Mouse (Mus musculus) erythroid progenitor cell, adult 5-6 weeks (primary cell): ENCODE results near the gene Sipa1l1. TPM values are rescaled to one million over a fixed set of nuclear protein-coding genes. Genes with fewer than 3 reads are reported as not detected.

Experiments
- ATAC-seq: replicated peaks from 2 replicates; pipeline ENCODE4 v1.8.0; 2016; ENCODE audit warnings: moderate number of reproducible peaks, mild to moderate bottlenecking, moderate TSS enrichment, inconsistent platforms; ENCODE audit not compliant: poor library complexity, low FRiP score, severe bottlenecking
- total RNA-seq, 2 experiments: library from RNA; stranded (forward) in 1 of 2; stranded (reverse) in 1 of 2; fragments of 150-400 nt in 1 of 2; fragments of 186-747, 209-891 nt in 1 of 2; gene quantifications; 2 replicates each; pipeline versions ENCODE4 v1.2.3 to v1.2.4; 2015 to 2017; ENCODE audit warnings: low replicate concordance in 2 of 2

Sipa1l1 gene
- total RNA-seq, 2 experiments from 2014 or later: 4.3 to 7.1 TPM

DNA sequence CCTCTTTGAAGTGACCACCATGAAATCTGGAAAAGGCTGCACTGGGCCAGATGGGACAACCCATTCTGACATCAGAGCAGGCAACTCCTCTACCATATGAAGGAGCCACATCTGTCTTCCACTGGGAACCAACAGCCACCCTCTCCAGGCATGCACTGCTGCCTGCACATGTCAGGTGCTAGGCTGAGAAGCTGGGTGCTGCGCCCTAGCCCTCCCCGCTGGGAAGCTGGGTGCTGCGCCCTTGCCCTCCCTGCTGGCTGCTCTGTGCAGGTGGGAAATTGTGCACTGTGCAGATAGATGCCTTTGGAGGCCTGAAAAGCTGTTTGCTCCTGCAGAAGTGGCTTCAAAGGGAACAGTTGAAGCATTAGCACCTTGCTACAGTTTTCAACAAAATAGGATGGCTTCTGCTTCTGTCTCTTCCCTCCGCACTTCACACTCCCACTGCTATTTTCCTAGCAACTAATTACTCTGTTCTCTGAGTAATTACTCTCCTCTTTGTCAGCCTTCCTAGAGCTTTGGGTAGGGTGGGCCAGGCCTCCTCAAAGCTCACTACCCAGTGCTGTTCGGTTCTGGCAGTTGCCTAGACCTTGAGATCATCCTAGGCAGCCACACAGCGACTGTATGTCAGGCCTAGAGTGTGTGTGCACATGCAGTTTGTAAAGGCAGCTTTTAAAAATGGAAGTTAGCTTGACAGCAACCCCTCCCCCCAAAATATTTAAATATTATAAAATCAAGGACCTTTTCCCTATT lies 231.0 kb downstream of the Sipa1l1 start:
- no peak for ATAC-seq

GRCm38 (mm10) chr12:82400783-82401182 lies 231.7 kb downstream of the Sipa1l1 start:
- ATAC-seq: no peak

DNA sequence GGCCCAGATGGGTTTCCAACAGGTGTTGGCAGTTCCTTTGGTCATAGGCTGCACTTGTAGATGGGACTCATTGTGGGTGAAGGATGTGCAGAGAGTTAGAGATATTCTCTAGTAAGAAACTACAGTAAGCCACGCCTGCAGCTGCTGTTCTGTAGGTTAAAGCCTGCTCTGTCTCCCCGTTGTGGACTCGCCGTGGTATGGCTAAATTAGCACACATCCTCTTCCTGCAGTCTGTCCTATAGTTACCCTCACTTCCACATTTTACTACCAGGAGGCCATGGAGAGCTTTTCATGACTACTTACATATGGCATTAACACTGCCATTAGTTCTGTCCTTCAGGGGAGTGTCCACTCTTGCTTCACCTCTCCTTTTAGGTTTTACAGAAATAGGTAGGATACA lies 232.3 kb downstream of the Sipa1l1 start:
- ATAC-seq: no peak

- ATAC-seq: no peak
These were observed 233.5 kb downstream of the Sipa1l1 start for GRCm38 (mm10) chr12:82402635-82403034.

- ATAC-seq: no peak
These were observed 238.6 kb downstream of the Sipa1l1 start for GRCm38 (mm10) chr12:82407531-82408255.

- ATAC-seq: no peak
These were observed 239.4 kb downstream of the Sipa1l1 start for GRCm38 (mm10) chr12:82408486-82408885.

GRCm38 (mm10) chr12:82409686-82410472 lies 240.8 kb downstream of the Sipa1l1 start:
- ATAC-seq: no peak

DNA sequence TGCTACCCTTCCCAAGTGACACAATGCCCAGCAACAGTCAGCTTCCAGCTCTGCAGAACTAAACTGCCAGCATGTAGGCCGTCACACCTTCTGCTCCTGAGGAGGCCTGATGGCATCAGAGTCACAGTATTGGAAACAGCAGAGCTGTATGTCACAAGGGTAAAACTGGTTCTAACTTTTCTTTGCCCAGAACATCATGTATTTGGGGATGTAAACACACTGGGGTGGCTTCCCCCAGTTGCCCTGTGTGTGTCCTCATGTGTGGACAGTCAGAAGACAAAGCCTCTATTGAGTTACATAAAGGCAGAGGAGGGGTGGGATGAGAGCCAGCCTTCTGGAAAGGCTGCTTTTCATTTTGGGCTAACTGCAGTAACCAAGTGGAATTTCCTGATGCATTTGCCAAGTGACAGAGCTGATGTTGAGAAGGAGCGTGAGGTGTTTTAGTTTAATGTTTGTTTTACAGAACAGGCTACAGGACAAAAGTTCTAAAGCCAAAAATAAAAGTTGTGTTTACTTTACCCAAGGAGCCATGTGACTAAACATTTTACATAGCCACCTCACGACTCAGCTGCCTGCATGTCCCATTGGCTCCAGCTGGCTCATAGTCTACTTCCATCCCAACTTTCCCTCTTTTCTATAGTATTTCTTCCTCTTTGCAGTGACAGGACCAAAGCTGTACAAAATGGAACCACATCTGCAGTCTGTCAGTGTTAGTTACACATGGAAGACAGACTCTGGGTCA lies 243.3 kb downstream of the Sipa1l1 start:
- ATAC-seq: no peak

DNA sequence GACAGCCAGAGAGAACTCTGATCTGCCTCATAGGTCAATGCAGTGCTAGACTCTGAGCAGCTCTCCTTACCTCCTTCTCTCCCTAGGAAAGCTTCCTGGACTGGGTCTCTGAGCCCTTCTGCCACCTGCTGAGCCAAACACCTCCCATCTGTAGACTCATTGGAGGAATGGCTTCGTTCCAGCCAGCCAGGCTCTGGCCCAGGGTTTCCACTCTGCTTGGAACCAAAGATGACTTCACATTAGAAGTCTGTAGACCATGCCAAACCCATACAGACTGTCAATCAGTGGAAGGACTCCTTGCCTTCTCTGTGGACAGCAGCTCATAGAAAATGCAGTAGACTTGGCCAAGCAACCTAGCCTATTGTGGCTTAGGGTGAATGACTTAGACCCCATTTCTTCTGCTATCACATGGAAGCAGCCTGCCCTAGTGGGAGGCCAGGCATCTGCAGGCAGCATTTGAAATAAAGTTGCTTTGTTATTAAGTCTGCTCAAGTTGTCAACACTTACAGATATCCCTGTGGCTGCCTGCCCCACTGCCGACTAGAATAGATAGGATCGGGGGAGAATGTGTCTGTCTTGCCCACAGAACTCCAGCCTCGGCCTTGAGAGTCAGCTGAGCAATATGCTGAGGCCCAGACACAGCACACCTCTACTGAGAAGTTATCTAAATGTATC lies 246.7 kb downstream of the Sipa1l1 start:
- ATAC-seq: no peak

DNA sequence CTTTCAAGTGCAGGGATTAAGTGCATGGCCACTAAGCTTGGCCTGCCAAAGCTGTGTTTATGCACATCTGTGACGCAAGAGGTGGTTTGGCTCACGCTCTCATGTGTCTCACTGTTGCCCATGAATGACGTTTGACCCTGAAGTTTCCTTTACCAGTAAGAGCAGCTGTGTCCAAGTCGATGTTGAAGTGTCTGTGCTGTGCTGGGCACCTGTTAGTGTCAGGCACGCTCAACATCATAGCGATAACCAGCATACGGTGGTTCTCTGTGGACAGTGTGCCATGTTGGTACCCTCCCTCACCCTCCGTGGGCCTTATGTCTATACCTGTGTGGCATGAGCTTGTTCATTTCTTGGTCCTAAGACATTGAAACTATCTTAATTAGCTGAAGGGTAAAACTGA lies 249.9 kb downstream of the Sipa1l1 start:
- no peak for ATAC-seq

GRCm38 (mm10) chr12:82424783-82425182 lies 255.7 kb downstream of the Sipa1l1 start:
- no peak for ATAC-seq

GRCm38 (mm10) chr12:82425853-82426252 lies 256.7 kb downstream of the Sipa1l1 start:
- ATAC-seq: no peak

DNA sequence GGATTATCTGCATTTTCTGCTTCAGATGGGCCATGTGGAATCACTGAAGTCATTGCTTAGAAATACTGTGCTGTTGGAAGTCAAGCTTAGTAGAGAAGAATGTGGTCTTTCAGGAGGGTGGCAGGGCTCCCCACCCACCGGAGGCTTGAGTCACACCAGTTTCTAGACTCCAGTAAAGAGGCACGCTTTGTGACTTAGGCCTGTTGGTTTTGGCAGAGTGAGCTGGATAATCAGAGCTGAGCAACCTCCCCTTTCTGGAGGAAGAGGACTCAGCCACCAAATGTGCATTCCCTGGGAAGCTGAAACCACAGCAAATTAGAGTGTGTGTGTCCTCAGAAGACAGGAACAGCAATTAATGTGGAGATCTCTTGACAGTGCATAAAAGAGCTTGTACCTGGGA lies 258.3 kb downstream of the Sipa1l1 start:
- ATAC-seq: no peak

GRCm38 (mm10) chr12:82428466-82428865 lies 259.3 kb downstream of the Sipa1l1 start:
- no peak for ATAC-seq

GRCm38 (mm10) chr12:82433311-82433710 lies 264.2 kb downstream of the Sipa1l1 start:
- ATAC-seq: no peak

DNA sequence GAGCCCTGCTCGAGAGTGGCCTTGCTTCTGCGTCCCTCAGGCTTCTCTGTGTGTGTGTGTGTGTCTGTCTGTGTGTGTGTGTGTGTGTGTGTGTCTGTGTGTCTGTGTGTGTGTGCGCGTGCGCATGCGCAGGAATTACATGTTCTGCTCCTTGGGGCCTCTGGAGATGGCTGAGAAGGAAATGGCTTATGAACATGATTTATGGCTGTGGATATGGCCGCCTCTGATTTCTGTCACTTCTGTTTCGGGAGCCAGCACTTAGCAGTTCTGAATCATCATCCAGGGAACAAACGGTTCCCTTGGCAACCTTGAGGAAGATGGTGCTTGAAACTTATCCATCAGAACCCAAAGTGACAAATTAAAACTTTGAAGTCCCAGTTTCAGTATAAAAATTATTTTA lies 265.5 kb downstream of the Sipa1l1 start:
- ATAC-seq: no peak

DNA sequence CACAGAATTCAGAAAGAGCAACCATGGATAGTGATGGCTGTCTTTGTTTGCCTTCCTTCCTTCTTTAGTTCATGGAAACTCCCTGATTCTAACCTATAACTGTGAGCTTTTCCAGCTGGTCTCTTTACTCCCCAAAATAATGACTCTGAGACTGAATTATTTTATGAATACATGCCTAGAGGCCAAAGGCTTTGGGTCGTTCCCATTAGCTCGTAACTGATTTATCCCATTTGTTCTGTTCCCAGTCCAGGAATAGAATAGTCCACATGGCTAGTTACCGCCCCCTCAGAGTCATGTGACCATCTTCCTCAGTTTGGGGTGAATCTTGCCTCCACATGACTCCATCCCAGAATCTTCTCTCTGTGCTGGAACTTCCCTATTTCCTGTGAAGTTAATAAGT lies 272.4 kb downstream of the Sipa1l1 start:
- ATAC-seq: no peak

DNA sequence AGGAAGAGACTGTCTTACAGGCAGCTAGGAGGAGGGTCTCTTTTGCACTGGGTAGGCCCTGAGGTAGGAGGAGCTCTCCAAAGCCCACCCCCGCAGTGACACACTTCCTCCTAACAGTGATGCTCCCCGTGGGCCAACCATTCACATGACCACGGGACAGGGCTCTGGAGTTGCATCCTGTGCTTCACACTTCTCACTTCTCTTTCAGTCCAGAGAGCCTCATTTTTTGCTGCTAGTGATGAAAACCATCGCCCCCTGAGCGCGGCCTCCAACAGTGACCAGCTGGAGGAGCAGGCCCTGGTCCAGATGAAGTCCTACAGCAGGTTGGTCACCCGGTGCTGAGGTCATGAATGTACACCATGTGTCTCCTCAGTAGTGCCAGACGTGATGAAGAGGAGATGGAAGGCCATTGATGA lies 277.5 kb downstream of the Sipa1l1 start:
- ATAC-seq: no peak

- ATAC-seq: no peak
These were observed 279.2 kb downstream of the Sipa1l1 start for GRCm38 (mm10) chr12:82448129-82448815.
